Mouse (Mus musculus): Measurements from ENCODE around the gene Rab4b.

DNA sequence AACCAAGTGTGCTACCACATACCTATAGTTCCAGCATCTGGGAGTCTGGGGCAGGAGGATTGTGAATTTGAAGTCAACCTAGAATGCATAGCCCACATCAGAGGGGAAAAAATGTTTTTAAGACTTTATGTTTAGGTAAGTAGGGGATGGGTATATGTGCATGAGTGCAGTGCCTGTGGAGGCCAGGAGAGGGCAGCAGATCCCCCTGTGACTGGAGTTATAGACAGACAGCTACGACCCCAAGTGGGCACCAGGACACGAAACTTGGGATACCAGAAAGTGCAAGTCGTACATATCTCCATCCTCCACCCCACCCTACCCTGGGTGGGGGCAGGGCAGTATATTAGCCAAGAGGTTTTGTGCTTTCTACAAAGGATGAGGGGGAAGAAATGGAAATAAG is 6.3 kb upstream of the Rab4b start:
- TF ChIP-seq EP300 (IDR thresholded peaks at IDR 0.05; ENCODE audit: low read depth) (no peak), CTCF (IDR thresholded peaks at IDR 0.05; ENCODE audit: low read depth) (peak; percentile 86)

Data from liver, postnatal 0 days (tissue).